Mouse (Mus musculus) myocyte (in vitro differentiated cells): ENCODE data around the gene Pou3f4. TPM values are rescaled to one million over a fixed set of nuclear protein-coding genes. Genes with fewer than 3 reads are reported as not detected.
"Not testable (repeated sequence)": the region's sequence is repeated elsewhere in the genome, so short reads cannot be mapped to it uniquely, and the experiment has no call there.

Source experiments
- H3K27me3 ChIP-seq: one replicate; pipeline ENCODE4 v1.6.1; 2011; ENCODE audit not compliant: control insufficient read depth, insufficient read depth, insufficient read length
- H3K36me3 ChIP-seq: one replicate; pipeline ENCODE4 v1.6.1; 2011; ENCODE audit not compliant: control insufficient read depth, insufficient read depth
- H3K4me2 ChIP-seq: one replicate; pipeline ENCODE4 v1.6.1; 2011; ENCODE audit warnings: low read depth, control low read depth
- H3K4me3 ChIP-seq: one replicate; pipeline ENCODE4 v1.5.1; 2011; ENCODE audit warnings: mild to moderate bottlenecking, control low read depth, moderate library complexity
- H3K79me2 ChIP-seq: one replicate; pipeline ENCODE4 v1.6.1; 2011; ENCODE audit not compliant: control insufficient read depth, insufficient read depth
- H3ac ChIP-seq: one replicate; pipeline ENCODE4 v1.6.1; 2011; ENCODE audit not compliant: control insufficient read depth, insufficient read length
- CEBPB ChIP-seq: IDR thresholded peaks from 2 replicates; pipeline ENCODE4 v1.6.1; 2011; ENCODE audit warnings: mild to moderate bottlenecking, moderate library complexity; ENCODE audit not compliant: poor library complexity, insufficient read depth, severe bottlenecking
- E2F4 ChIP-seq: IDR thresholded peaks from one replicate; pipeline ENCODE4 v1.6.1; 2011; ENCODE audit warnings: mild to moderate bottlenecking, control low read depth, moderate library complexity; ENCODE audit not compliant: insufficient read depth
- MAX ChIP-seq: IDR thresholded peaks from one replicate; pipeline ENCODE4 v1.6.1; 2011; ENCODE audit warnings: low read depth, mild to moderate bottlenecking, control low read depth
- MYOD1 ChIP-seq, 3 experiments: IDR thresholded peaks; one replicate each; pipeline ENCODE4 v1.6.1; 2011; ENCODE audit warnings: control low read depth in 2 of 3, low read depth in 2 of 3, mild to moderate bottlenecking in 2 of 3, moderate library complexity in 1 of 3; ENCODE audit not compliant: insufficient read length in 2 of 3, control insufficient read depth in 1 of 3
- MYOG ChIP-seq, 3 experiments: IDR thresholded peaks; one replicate each; pipeline ENCODE4 v1.6.1; 2011; ENCODE audit warnings: control low read depth in 2 of 3, low read depth in 2 of 3, mild to moderate bottlenecking in 2 of 3; ENCODE audit not compliant: insufficient read length in 2 of 3, control insufficient read depth in 1 of 3, insufficient read depth in 1 of 3
- POLR2A ChIP-seq: IDR thresholded peaks from one replicate; pipeline ENCODE4 v1.6.1; 2011; ENCODE audit warnings: low read depth, mild to moderate bottlenecking, control low read depth, moderate library complexity; ENCODE audit not compliant: insufficient read length
- POLR2AphosphoS2 ChIP-seq: IDR thresholded peaks from one replicate; pipeline ENCODE4 v1.6.1; 2011; ENCODE audit warnings: low read depth, control low read depth; ENCODE audit not compliant: insufficient read length
- REST ChIP-seq: IDR thresholded peaks from one replicate; pipeline ENCODE4 v1.6.1; 2011; ENCODE audit warnings: mild to moderate bottlenecking, control low read depth, moderate library complexity; ENCODE audit not compliant: insufficient read depth, insufficient read length
- SRF ChIP-seq: IDR thresholded peaks from one replicate; pipeline ENCODE4 v1.6.1; 2011; ENCODE audit warnings: low read depth; ENCODE audit not compliant: control insufficient read depth, insufficient read length
- TCF12 ChIP-seq: IDR thresholded peaks from one replicate; pipeline ENCODE4 v1.6.1; 2011; ENCODE audit warnings: mild to moderate bottlenecking, control low read depth; ENCODE audit not compliant: poor library complexity, insufficient read depth, severe bottlenecking
- TCF3 ChIP-seq: IDR thresholded peaks from one replicate; pipeline ENCODE4 v1.6.1; 2011; ENCODE audit warnings: low read depth, control low read depth; ENCODE audit not compliant: insufficient read length
- USF1 ChIP-seq: IDR thresholded peaks from one replicate; pipeline ENCODE4 v1.6.1; 2011; ENCODE audit warnings: low read depth, mild to moderate bottlenecking, control low read depth, moderate library complexity
- polyA plus RNA-seq: library from polyadenylated mRNA; unstranded; fragments of >200 nt; fragmentation: generic; extraction: Trizol; gene quantifications from one replicate; pipeline ENCODE4 v1.2.1, GENCODE M21; 2012; ENCODE audit warnings: missing spikeins

Gene Pou3f4
- polyA plus RNA-seq = not detected

GRCm38 (mm10) chrX:110814151-110814571 is at the start of gene Pou3f4:
Gene Pou3f4, plus strand, starts transcription at chrX:110814280.
- Histone ChIP-seq H3K4me2 (no peak within 1 kb of the TSS), H3K27me3 (no peaks in the 10 kb centered on the region), H3ac (no peak within 1 kb of the TSS), H3K79me2 (no peaks in the 10 kb centered on the region), H3K36me3 (no peaks in the 10 kb centered on the region), H3K4me3 (no peak within 1 kb of the TSS)
- TF ChIP-seq POLR2A (no peak), REST (no peak), SRF (no peak), POLR2AphosphoS2 (no peak), TCF12 (no peak), E2F4 (no peak), TCF3 (no peak), MYOD1 (IDR thresholded peaks at IDR 0.05; ENCODE audit: control insufficient read depth in 1 of 3, insufficient read length in 2 of 3, low read depth in 2 of 3) (no peak), MYOG (IDR thresholded peaks at IDR 0.05; ENCODE audit: control insufficient read depth in 1 of 3, insufficient read depth in 1 of 3, insufficient read length in 2 of 3, low read depth in 2 of 3) (no peak), MAX (no peak), USF1 (no peak), CEBPB (no peak)

GRCm38 (mm10) chrX:110765939-110766338 is 48.1 kb upstream of the Pou3f4 start:
- Histone ChIP-seq H3K36me3 (no peaks in the 10 kb centered on the region), H3K27me3 (no peaks in the 10 kb centered on the region), H3K79me2 (no peaks in the 10 kb centered on the region), H3K4me3 (no peak overlapping the region), H3K4me2 (no peak overlapping the region), H3ac (no peak overlapping the region)
- no peak for TF ChIP-seq SRF
- TF ChIP-seq MAX = no peak
- TF ChIP-seq MYOG (IDR thresholded peaks at IDR 0.05; ENCODE audit: control insufficient read depth in 1 of 3, insufficient read depth in 1 of 3, insufficient read length in 2 of 3, low read depth in 2 of 3) = no peak
- no peak for TF ChIP-seq USF1
- TF ChIP-seq MYOD1 (IDR thresholded peaks at IDR 0.05; ENCODE audit: control insufficient read depth in 1 of 3, insufficient read length in 2 of 3, low read depth in 2 of 3) = no peak
- TF ChIP-seq TCF3 = no peak
- TF ChIP-seq POLR2A = no peak

- not testable (repeated sequence) for H3K79me2 ChIP-seq, H3ac ChIP-seq, H3K27me3 ChIP-seq, H3K36me3 ChIP-seq, H3K4me3 ChIP-seq, H3K4me2 ChIP-seq
Measured at GRCm38 (mm10) chrX:110774807-110775206, 39.3 kb upstream of the Pou3f4 start.

GRCm38 (mm10) chrX:110802502-110802901 is 11.6 kb upstream of the Pou3f4 start:
- Histone ChIP-seq H3K36me3 (no peaks in the 10 kb centered on the region), H3K79me2 (no peaks in the 10 kb centered on the region), H3ac (no peak overlapping the region), H3K4me2 (no peak overlapping the region), H3K27me3 (no peaks in the 10 kb centered on the region), H3K4me3 (no peak overlapping the region)
- TF ChIP-seq POLR2A = no peak
- no peak for TF ChIP-seq CEBPB
- no peak for TF ChIP-seq POLR2AphosphoS2
- TF ChIP-seq USF1 = no peak
- TF ChIP-seq MYOG (IDR thresholded peaks at IDR 0.05; ENCODE audit: control insufficient read depth in 1 of 3, insufficient read depth in 1 of 3, insufficient read length in 2 of 3, low read depth in 2 of 3) = no peak
- TF ChIP-seq TCF3 = no peak

- Histone ChIP-seq H3ac (no peak overlapping the region), H3K36me3 (no peaks in the 10 kb centered on the region), H3K4me3 (no peak overlapping the region), H3K4me2 (no peak overlapping the region), H3K27me3 (no peaks in the 10 kb centered on the region), H3K79me2 (no peaks in the 10 kb centered on the region)
- no peak for TF ChIP-seq POLR2A
- no peak for TF ChIP-seq MYOG (IDR thresholded peaks at IDR 0.05; ENCODE audit: control insufficient read depth in 1 of 3, insufficient read depth in 1 of 3, insufficient read length in 2 of 3, low read depth in 2 of 3)
- TF ChIP-seq POLR2AphosphoS2 = no peak
- TF ChIP-seq MYOD1 (IDR thresholded peaks at IDR 0.05; ENCODE audit: control insufficient read depth in 1 of 3, insufficient read length in 2 of 3, low read depth in 2 of 3) = no peak
- no peak for TF ChIP-seq CEBPB
- no peak for TF ChIP-seq MAX
- no peak for TF ChIP-seq REST
- no peak for TF ChIP-seq TCF3
- no peak for TF ChIP-seq USF1
Measured at GRCm38 (mm10) chrX:110810001-110810578, 4.0 kb upstream of the Pou3f4 start.
